Mouse (Mus musculus): ENCODE results near the gene Tnks2.

The Tnks2 gene

DNA sequence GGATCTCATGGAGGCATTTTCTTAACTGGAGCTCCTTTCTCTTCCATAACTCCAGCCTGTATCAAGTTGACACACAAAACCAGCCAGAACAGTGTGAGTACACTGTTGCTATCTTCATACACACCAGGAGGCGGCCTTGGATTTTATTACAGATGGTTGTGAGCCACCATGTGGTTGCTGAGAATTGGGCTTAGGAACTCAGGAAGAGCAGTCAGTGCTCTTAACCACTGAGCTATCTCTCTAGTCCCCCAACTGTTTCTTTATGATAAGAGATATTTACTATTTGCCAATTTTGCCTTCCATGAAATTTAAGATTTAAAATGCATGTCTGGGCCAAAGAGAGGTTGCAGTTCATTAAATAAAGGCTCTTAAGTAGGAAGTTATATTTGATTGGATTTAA is 106.0 kb downstream of the Tnks2 start:
- DNase-seq: no peak

Measured in cerebellum, adult 9-10 months (tissue).